Mouse (Mus musculus): ENCODE measurements around the gene Mapkap1.

- TF ChIP-seq CTCF (IDR thresholded peaks at IDR 0.05; ENCODE audit: low read depth) (no peak), EP300 (optimal IDR thresholded peaks at IDR 0.05) (no peak)
Observed at GRCm38 (mm10) chr2:34602111-34602541, 195.6 kb downstream of the Mapkap1 start.

All from stomach, postnatal 0 days (tissue).